Mouse (Mus musculus): ENCODE results near the gene Gm11596.
"Not testable (repeated sequence)": the region's sequence is repeated elsewhere in the genome, so short reads cannot be mapped to it uniquely, and the experiment has no call there.

Gene Gm11596

DNA sequence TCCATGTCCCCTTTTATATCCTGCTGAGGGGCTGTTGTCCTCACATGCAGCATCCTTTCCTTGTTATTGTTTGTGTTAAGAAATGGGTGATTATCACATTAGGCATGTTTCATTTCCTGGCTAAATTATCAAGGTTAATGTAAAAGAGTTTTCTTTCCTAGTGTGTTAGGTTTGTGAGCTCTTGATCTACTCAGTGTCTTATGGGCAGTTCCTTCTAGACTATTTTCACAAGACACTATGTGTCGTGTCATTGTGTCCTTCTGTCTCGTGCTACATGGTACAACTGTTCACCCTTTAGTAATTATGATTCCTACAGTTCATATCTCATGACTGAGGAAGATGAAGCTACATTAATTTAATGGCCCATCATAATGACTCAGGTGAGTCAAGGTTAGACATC, at the start of gene Gm11596:
Gene Gm11596, minus strand, starts transcription at position 101 of the 400 bp plus-strand sequence.
- DNase-seq, result no peak

- no peak for DNase-seq
These were observed 48.9 kb upstream of the Gm11596 start for GRCm38 (mm10) chr11:99842185-99842584.

DNA sequence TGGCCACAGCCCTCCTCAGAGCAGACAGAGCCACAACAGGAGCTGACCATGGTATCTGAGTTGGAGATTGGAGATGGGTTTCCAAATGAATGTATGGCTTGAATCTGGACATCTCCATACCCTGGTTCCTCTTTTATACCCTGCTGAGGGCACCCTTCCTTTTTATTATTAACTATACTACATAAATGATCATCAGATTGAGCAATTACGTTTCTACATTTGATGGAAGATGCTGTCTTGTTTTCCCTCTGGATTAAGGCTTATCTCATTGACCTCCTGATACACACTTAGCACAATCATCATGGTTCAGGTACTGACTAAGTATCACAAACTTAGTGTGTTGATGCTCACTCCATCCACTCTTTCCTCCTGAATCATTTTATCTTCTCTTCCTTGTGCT, 44.7 kb upstream of the Gm11596 start, which contains the start of gene 2300003K06Rik:
Gene 2300003K06Rik, minus strand, starts transcription at position 101 of the 400 bp plus-strand sequence.
- DNase-seq, result no peak

GRCm38 (mm10) chr11:99815566-99815965, 22.3 kb upstream of the Gm11596 start, which contains the start of gene Gm11564:
Gene Gm11564, minus strand, starts transcription at chr11:99815666.
- not testable (repeated sequence) for DNase-seq

DNA sequence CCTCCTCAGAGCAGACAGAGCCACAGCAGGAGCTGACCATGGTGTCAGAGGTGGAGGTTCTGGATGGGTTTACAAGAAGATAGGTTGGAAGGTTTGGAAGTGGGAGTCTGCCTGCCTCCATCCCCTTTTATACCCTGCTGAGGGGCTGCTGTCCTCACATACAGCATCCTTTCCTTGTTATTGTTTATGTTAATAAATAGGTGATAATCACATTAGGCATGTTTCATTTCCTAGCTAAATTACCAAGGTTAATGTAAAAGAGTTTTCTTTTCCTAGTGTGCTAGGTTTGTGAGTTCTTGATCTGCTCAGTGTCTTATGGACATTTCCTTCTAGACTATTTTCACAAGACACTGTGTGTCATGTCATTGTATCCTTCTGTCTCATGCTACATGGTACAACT, 16.5 kb upstream of the Gm11596 start, which contains the start of gene Krtap4-13:
Gene Krtap4-13, minus strand, starts transcription at position 101 of the 400 bp plus-strand sequence.
- not testable (repeated sequence) for DNase-seq

- DNase-seq, result not testable (repeated sequence)
These were observed 11.1 kb upstream of the Gm11596 start, which contains the start of gene Gm11554 for GRCm38 (mm10) chr11:99804346-99804745. Gene Gm11554, minus strand, starts transcription at chr11:99804446.

DNA sequence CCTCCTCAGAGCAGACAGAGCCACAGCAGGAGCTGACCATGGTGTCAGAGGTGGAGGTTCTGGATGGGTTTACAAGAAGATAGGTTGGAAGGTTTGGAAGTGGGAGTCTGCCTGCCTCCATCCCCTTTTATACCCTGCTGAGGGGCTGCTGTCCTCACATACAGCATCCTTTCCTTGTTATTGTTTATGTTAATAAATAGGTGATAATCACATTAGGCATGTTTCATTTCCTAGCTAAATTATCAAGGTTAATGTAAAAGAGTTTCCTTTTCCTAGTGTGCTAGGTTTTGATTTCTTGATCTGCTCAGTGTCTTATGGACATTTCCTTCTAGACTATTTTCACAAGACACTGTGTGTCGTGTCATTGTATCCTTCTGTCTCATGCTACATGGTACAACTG, 5.6 kb upstream of the Gm11596 start, which contains the start of gene Gm11569:
Gene Gm11569, minus strand, starts transcription at position 101 of the 400 bp plus-strand sequence.
- not testable (repeated sequence) for DNase-seq

DNA sequence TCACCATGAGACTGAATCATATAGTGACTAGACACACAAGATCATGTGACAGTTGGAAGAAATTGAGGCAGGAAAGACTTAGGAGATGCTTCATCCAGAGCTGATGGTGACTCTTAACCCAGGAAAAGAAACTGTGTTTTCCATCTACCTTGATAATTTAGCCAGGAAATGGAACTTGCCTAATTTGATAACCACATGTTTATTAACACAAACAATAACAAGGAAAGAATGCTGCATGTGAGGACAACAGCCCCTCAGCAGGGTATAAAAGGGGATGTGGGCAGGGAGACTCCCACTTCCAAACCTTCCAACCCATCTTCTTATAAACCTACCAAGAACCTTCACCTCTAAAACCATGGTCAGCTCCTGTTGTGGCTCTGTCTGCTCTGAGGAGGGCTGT, 8.4 kb downstream of the Gm11596 start, which contains the start of gene Krtap4-9:
Gene Krtap4-9, plus strand, starts transcription at position 301 of the 400 bp plus-strand sequence.
- DNase-seq, result not testable (repeated sequence)

DNA sequence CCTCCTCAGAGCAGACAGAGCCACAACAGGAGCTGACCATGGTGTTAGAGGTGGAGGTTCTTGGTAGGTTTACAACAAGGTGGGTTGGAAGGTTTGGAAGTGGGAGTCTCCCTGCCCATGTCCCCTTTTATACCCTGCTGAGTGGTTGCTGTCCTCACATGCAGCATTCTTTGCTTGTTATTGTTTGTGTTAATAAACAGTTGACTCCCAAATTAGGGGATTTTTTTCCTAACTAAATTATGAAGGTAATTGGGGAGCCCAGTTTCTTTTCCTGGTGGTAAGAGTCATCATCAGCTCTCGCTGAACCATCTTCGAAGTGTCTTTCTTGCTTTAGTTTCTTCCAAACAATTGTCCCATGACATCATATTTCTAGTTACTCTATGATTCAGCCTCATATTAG, 12.7 kb downstream of the Gm11596 start, which contains the start of gene Krtap4-8:
Gene Krtap4-8, minus strand, starts transcription at position 101 of the 400 bp plus-strand sequence.
- DNase-seq, result no peak

- no peak for DNase-seq
These were observed 14.9 kb downstream of the Gm11596 start for GRCm38 (mm10) chr11:99778401-99778800.

DNA sequence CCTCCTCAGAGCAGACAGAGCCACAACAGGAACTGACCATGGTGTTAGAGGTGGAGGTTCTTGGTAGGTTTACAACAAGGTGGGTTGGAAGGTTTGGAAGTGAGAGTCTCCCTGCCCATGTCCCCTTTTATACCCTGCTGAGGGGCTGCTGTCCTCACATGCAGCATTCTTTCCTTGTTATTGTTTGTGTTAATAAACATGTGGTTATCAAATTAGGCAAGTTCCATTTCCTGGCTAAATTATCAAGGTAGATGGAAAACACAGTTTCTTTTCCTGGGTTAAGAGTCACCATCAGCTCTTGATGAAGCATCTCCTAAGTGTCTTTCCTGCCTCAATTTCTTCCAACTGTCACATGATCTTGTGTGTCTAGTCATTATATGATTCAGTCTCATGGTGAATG, 20.5 kb downstream of the Gm11596 start, which contains the start of gene Gm11595:
Gene Gm11595, minus strand, starts transcription at position 101 of the 400 bp plus-strand sequence.
- not testable (repeated sequence) for DNase-seq

GRCm38 (mm10) chr11:99768410-99768809, 24.9 kb downstream of the Gm11596 start:
- no peak for DNase-seq

DNA sequence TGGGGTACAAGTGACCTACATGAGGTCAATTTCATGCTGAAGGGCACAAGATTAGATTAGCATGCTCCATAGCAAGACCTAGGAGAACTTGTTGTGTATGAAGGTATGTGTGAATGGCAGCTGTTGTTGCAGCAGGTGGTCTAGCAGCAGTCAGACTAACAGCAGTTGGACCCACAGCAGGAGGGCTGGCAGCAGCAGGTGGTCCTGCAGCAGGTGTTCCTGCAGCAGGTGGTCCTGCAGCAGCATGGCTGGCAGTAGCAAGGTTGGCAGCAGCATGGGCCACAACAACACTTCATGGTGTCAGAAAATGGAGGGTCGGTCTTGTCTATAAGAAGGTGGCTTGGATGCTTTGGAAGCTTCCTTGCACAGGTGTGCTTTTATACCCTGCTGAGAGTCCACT, 34.4 kb downstream of the Gm11596 start:
- DNase-seq, result no peak

DNA sequence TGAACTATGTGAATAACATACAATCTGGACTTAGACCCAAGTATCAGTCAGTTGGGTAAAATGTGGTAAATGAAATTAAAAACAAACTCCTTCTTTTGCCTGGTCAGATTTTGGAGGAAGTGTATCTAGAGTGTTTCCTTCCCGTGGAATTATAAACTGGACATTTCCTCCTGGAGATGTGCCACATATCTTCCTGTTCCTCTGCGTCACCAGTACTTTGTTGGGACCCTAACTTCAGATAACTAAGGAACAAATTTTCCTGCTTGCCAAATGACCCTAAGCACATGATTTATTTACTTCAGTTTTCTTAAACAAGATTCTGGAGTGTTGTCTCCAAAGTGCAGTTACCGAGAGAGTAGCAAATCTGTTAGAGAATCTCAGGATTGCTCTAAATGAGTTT, 49.3 kb downstream of the Gm11596 start:
- no peak for DNase-seq
